Mouse (Mus musculus) ES-Bruce4 (cell line): Measurements from ENCODE around the gene D030056L22Rik.

ENCODE experiments used
- CTCF ChIP-seq: IDR thresholded peaks from one replicate; pipeline ENCODE4 v1.8.1; 2011; ENCODE audit warnings: low read depth, low read length
- EP300 ChIP-seq: IDR thresholded peaks from 2 replicates; pipeline ENCODE4 v1.6.1; 2011; ENCODE audit warnings: low read depth, low read length; ENCODE audit not compliant: insufficient read depth

GRCm38 (mm10) chr19:18671056-18671741 is 41.8 kb upstream of the D030056L22Rik start:
- no peak for TF ChIP-seq EP300
- no peak for TF ChIP-seq CTCF
